Mouse (Mus musculus) midbrain, embryonic 11.5 days (tissue): ENCODE measurements around the gene Rreb1. TPM values are rescaled to one million over a fixed set of nuclear protein-coding genes. Genes with fewer than 3 reads are reported as not detected.

Source experiments
- ATAC-seq: fragments of 200-750 bp; cut with Nextera tagmentation; 2 replicates; pipeline ENCODE4 v1.8.0; 2017; ENCODE audit warnings: moderate TSS enrichment, moderate library complexity; ENCODE audit not compliant: low FRiP score
- DNase-seq: peaks from one replicate; pipeline ENCODE4 v3.0.0; 2015; ENCODE audit warnings: low spot score; ENCODE audit errors: missing footprints
- H3K27ac ChIP-seq: fragments of 300-500 bp; sonication (generic); 2 replicates; pipeline ENCODE4 v1.5.1; 2014; ENCODE audit warnings: low read depth, low read length
- H3K27me3 ChIP-seq: fragments of 300-500 bp; sonication (generic); 2 replicates; pipeline ENCODE4 v1.6.1; 2014; ENCODE audit warnings: mild to moderate bottlenecking, low read length, moderate library complexity, mixed read lengths; ENCODE audit not compliant: control insufficient read depth, insufficient read depth
- H3K36me3 ChIP-seq: fragments of 300-500 bp; sonication (generic); 2 replicates; pipeline ENCODE4 v1.6.1; 2014; ENCODE audit warnings: mild to moderate bottlenecking, low read length, moderate library complexity, mixed read lengths; ENCODE audit not compliant: control insufficient read depth, insufficient read depth
- H3K4me1 ChIP-seq: fragments of 300-500 bp; sonication (generic); 2 replicates; pipeline ENCODE4 v1.6.1; 2014; ENCODE audit warnings: low read length; ENCODE audit not compliant: control insufficient read depth, insufficient read depth
- H3K4me2 ChIP-seq: fragments of 300-500 bp; sonication (generic); 2 replicates; pipeline ENCODE4 v1.6.1; 2014; ENCODE audit warnings: mild to moderate bottlenecking, moderate library complexity
- H3K4me3 ChIP-seq: fragments of 300-500 bp; sonication (generic); 2 replicates; pipeline ENCODE4 v1.5.1; 2014; ENCODE audit warnings: low read depth, low read length
- H3K9ac ChIP-seq: fragments of 300-500 bp; sonication (generic); 2 replicates; pipeline ENCODE4 v1.6.1; 2014; ENCODE audit warnings: low read length
- H3K9me3 ChIP-seq: fragments of 300-500 bp; sonication (generic); 2 replicates; pipeline ENCODE4 v1.6.1; 2016; ENCODE audit warnings: low read length; ENCODE audit not compliant: control insufficient read depth
- WGBS: fragments of 180-500 bp; shearing (Covaris S2); extraction: QIAGEN DNeasy Blood & Tissue Kit; methylation state at CpG from one replicate; pipeline ENCODE4 v1.1.7; 2014; 5-methylcytosine and 5-hydroxymethylcytosine counted together
- polyA plus RNA-seq: library from polyadenylated mRNA; unstranded; fragments of >200 nt; fragmentation: Nextera tagmentation; extraction: Ambion mirVana; gene quantifications from 2 replicates; pipeline ENCODE4 v1.2.1, GENCODE M21; 2014

Rreb1 gene
- polyA plus RNA-seq, 1 experiment from 2014 or later: 5.5 TPM

- no peaks in the 10 kb centered on the region for H3K27me3 ChIP-seq
- no peak overlapping the region for H3K4me2 ChIP-seq
- WGBS: 86% methylated on average over 12 of the region's 12 CpGs
- ATAC-seq (no peak), DNase-seq (no peak)
- peaks cover 3% of the 10 kb centered on the region; the same call in 1 of the 2 replicates for H3K4me1 ChIP-seq
- H3K9me3 ChIP-seq: no peaks in the 10 kb centered on the region
- no peaks in the 10 kb centered on the region for H3K36me3 ChIP-seq
- H3K9ac ChIP-seq: no peak overlapping the region
- H3K4me3 ChIP-seq: no peak overlapping the region
- no peak overlapping the region for H3K27ac ChIP-seq
These were observed 92.1 kb downstream of the Rreb1 start for GRCm38 (mm10) chr13:37870118-37870908.

- Histone ChIP-seq H3K27me3 (no peaks in the 10 kb centered on the region), H3K36me3 (no peaks in the 10 kb centered on the region), H3K4me1 (no peaks in the 10 kb centered on the region; the same call in 1 of the 2 replicates), H3K27ac (no peak overlapping the region), H3K4me3 (no peak overlapping the region), H3K9ac (no peak overlapping the region), H3K4me2 (no peak overlapping the region), H3K9me3 (no peaks in the 10 kb centered on the region)
- DNase-seq (no peak), ATAC-seq (no peak)
- WGBS: 85% methylated on average over 2 of the region's 2 CpGs
These were observed 94.1 kb downstream of the Rreb1 start for GRCm38 (mm10) chr13:37872142-37872835.

- Histone ChIP-seq H3K9me3 (no peaks in the 10 kb centered on the region), H3K27me3 (no peaks in the 10 kb centered on the region), H3K4me1 (no peaks in the 10 kb centered on the region), H3K27ac (no peak overlapping the region), H3K4me2 (no peak overlapping the region), H3K9ac (no peak overlapping the region), H3K4me3 (no peak overlapping the region), H3K36me3 (no peaks in the 10 kb centered on the region)
- WGBS: 80% methylated on average over 7 of the region's 7 CpGs
- DNase-seq (no peak), ATAC-seq (no peak)
These were observed 95.1 kb downstream of the Rreb1 start for GRCm38 (mm10) chr13:37873125-37873891.

- Histone ChIP-seq H3K27me3 (no peaks in the 10 kb centered on the region), H3K27ac (no peak overlapping the region), H3K9me3 (no peaks in the 10 kb centered on the region), H3K9ac (no peak overlapping the region), H3K4me2 (no peak overlapping the region), H3K4me3 (no peak overlapping the region), H3K4me1 (0 out of 2 replicates have a peak, but pooled peaks cover 2% of the 10 kb centered on the region), H3K36me3 (no peaks in the 10 kb centered on the region)
- ATAC-seq (no peak), DNase-seq (no peak)
- 98% methylated on average over 2 of the region's 2 CpGs for WGBS
These were observed 97.7 kb downstream of the Rreb1 start for GRCm38 (mm10) chr13:37875919-37876318.

GRCm38 (mm10) chr13:37876366-37876765 lies 98.2 kb downstream of the Rreb1 start:
- WGBS: 78% methylated on average over 5 of the region's 5 CpGs
- H3K4me2 ChIP-seq: no peak overlapping the region
- DNase-seq: peak; percentile 54
- H3K9me3 ChIP-seq: no peaks in the 10 kb centered on the region
- no peaks in the 10 kb centered on the region for H3K36me3 ChIP-seq
- H3K4me3 ChIP-seq: no peak overlapping the region
- H3K4me1 ChIP-seq: 0 out of 2 replicates have a peak, but pooled peaks cover 2% of the 10 kb centered on the region
- no peaks in the 10 kb centered on the region for H3K27me3 ChIP-seq
- H3K9ac ChIP-seq: no peak overlapping the region
- H3K27ac ChIP-seq: no peak overlapping the region
- no peak for ATAC-seq

GRCm38 (mm10) chr13:37876836-37877235 lies 98.6 kb downstream of the Rreb1 start:
- WGBS: 70% methylated on average over 4 of the region's 4 CpGs
- Histone ChIP-seq H3K4me2 (no peak overlapping the region), H3K27me3 (no peaks in the 10 kb centered on the region), H3K9me3 (no peaks in the 10 kb centered on the region), H3K4me1 (0 out of 2 replicates have a peak, but pooled peaks cover 2% of the 10 kb centered on the region), H3K36me3 (no peaks in the 10 kb centered on the region), H3K4me3 (no peak overlapping the region), H3K27ac (no peak overlapping the region), H3K9ac (no peak overlapping the region)
- peak; percentile 75 for DNase-seq
- ATAC-seq: no peak

GRCm38 (mm10) chr13:37877241-37877640 lies 99.0 kb downstream of the Rreb1 start:
- 74% methylated on average over 3 of the region's 3 CpGs for WGBS
- ATAC-seq: no peak

GRCm38 (mm10) chr13:37878918-37879331 lies 100.7 kb downstream of the Rreb1 start:
- Histone ChIP-seq H3K4me1 (0 out of 2 replicates have a peak, but pooled peaks cover 2% of the 10 kb centered on the region), H3K9me3 (no peaks in the 10 kb centered on the region), H3K4me2 (no peak overlapping the region), H3K27ac (no peak overlapping the region), H3K27me3 (no peaks in the 10 kb centered on the region), H3K9ac (no peak overlapping the region), H3K36me3 (no peaks in the 10 kb centered on the region), H3K4me3 (no peak overlapping the region)
- DNase-seq (peak; percentile 59), ATAC-seq (no peak)
- WGBS: 91% methylated on average over 2 of the region's 2 CpGs

More at GRCm38 (mm10) chr13:37877241-37877640, 99.0 kb downstream of the Rreb1 start:
- H3K4me1 ChIP-seq: 0 out of 2 replicates have a peak, but pooled peaks cover 2% of the 10 kb centered on the region
- H3K36me3 ChIP-seq: no peaks in the 10 kb centered on the region
- peak; percentile 76 for DNase-seq
- no peak overlapping the region for H3K27ac ChIP-seq
- no peaks in the 10 kb centered on the region for H3K9me3 ChIP-seq
- H3K27me3 ChIP-seq: no peaks in the 10 kb centered on the region
- no peak overlapping the region for H3K4me3 ChIP-seq
- no peak overlapping the region for H3K9ac ChIP-seq
- no peak overlapping the region for H3K4me2 ChIP-seq
